Mouse (Mus musculus): Measurements from ENCODE around the gene Trpc7.

The Trpc7 gene

DNA sequence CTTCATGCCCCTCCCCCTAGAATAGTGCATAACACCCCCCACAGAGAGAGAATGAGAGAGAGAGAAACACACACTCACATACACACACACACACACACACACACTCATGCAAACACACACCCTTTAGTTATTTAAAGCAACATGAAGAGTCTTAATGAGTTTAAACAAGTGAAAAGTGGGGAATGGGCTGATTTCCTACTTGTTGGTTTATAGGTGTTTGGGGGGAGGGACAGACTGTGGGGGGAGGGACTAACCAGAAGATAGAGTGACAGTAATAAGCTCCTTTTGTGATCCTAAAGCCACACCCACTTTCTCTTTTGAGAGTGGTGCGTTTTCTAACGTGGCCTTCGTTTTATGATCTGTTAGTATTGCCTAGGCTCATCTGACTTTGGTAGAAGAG lies at the start of gene Trpc7:
TSS of gene Trpc7 (minus strand) at position 101 of the 400 bp plus-strand sequence.
- no peak for DNase-seq (ENCODE audit: low spot score in 2 of 2)

DNA sequence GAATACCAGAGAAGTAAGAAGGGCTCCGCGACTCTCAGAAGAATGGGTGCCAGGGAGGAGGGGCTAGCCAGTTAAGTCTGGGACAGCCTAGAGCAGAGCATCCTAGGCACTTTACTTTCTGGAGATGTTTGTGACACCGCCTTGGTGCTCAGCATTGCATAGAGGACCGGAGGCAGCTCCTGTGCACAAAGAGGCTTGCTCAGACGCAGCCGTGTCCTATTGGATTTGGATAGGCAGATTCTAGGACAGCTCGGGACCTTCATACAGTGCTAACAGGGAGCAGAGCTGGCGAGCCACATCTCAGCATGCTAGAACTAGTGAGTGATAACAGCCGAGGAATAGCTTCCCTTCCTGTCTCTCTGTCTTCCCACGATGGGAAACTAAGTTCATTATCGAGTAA lies 43.5 kb upstream of the Trpc7 start:
- DNase-seq (ENCODE audit: low spot score in 2 of 2), result no peak

DNA sequence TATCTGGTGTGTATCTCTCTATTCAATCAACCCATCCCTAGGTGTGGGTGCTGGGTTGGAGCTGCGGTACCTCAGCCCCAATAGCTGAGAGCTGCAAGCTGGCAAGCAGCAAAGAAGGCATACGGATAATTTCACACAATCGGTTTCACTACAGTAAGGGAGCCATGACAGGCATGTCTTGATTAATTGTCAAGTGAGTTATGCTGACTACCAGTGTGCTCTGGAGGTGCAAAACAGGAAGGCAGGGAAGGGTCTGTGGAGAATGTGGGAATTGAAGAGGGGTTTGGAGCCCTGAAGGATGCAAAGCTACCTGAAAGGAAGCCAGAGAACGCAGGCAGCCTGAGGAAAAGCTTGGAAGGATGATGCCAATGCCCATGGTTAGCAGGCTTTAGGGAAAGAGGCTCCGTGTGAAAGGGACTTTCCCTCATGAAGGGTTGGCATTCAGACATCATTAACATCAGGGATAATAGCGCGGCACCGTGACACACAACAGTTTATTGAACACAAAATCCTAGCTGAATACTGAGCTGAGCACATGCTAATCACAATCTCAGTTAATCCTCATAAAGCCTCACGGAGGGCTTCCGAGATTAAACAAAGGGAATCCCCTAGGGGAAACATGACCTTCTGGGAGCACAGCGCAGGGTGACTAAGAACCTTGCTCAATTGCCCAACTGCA lies 38.2 kb upstream of the Trpc7 start:
- DNase-seq (ENCODE audit: low spot score in 2 of 2), result no peak

DNA sequence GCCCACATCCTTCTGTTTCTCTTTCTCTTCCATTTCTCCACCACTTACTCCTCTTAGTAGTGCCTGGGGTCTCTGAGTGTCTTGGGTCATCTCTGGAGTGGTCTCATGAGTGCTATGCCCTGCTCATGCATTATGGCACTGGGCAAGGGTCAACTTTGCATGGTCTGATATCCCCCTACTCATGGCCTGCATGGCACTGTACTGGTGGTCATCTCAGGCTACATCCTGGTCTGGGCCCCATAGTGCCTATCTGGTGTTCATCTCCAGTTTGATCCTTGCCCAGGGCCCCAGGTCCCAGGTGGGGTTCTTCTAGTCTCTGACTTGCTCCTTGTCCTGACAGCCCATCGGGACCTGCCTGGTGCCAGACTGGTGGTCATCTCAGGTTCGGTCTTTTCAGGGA lies 34.6 kb upstream of the Trpc7 start:
- no peak for DNase-seq (ENCODE audit: low spot score in 2 of 2)

DNA sequence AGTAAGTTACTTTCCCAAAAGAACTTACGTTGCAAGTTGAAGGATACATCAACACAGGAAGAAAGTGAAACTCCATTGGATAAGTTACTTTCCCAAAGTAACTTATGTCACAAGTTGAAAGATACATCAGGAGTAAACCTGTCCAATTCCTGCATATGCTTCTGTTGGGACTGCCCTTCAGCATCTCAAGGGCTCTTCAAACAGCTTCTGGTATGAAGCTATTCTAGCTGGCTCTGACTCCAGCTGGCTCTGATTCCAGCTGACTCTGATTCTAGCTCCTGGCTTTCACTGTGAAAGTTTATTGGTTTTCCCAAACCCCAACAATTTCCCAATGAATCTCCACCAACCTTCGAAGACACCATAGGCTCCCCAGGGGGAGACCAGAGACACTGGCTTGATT lies 27.2 kb upstream of the Trpc7 start:
- no peak for DNase-seq (ENCODE audit: low spot score in 2 of 2)

DNA sequence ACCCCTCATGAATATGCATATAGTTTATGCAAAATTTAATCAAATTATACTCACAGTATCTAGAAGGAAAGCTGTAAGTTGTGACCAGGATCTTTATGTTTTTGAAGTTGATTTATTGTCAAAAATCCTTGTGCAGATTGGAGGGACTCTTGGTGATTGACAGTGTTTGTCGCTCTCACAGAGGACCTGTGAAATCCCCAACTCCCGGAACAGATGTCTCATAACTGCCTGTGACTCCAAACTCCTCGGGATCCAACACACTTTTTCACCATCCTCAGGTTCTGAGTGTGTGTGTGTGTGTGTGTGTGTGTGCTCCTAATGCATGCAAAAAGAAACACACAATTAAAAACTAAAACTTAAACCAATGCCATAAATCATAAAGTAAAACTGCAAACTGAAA lies 25.5 kb upstream of the Trpc7 start:
- no peak for DNase-seq (ENCODE audit: low spot score in 2 of 2)

DNA sequence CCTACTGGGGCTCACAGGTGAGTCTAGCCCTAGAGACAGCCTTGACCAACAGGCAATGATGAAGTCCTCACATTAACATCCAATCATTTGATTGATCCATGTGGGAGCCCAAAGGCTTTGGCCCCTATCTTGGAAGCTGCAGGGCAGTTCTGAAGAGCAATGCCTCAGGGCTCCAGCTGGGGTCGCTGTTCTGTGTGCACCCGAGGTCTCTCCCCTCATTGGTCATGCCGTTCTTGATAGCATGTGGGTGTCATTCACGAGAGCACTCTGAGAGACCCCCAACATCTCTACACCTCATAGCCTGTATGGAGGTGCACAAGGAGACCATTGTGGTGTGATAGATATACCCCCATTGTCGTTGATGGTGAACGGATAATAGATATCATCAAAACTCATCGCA lies 18.9 kb upstream of the Trpc7 start:
- DNase-seq (ENCODE audit: low spot score in 2 of 2), result no peak

DNA sequence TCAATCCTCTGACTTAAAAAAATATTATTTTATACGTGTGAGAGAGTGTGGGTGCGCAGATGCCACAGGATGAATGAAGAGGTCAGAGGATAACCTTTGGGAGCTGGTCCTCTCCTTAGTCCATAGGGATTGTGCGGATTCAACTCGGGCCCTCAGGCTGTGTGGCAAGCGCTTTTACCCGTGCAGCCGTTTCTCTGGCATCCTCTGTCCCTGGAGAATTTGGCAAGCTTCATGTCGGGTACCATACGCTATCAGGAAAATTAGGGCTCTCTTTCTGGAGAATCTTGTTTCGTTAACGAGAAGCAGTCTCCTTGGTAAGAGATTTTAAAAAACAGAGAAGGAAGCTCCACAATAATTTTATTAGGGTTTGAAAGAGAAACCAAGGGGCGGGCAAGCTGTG lies 15.3 kb upstream of the Trpc7 start:
- DNase-seq (ENCODE audit: low spot score in 2 of 2), result no peak

DNA sequence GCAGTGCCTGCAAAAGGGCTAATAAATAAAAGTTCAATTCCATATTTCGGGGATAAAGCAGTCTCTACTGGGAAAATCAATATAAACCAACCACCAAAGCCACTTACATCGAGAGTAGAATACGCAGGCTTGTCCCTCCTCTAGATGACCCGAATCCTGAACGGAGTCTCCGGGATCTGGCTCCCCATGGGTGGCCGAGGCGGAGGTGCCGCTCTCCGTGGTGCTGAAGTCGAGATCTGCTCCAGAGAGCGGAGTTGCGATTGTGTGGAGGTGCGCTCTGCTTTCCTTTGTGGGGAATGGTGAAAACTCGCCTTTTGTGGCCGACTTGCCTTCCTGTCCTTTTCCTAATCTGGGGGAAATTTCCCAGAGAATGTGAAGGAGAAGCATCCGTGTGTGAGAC lies 407 bp downstream of the Trpc7 start:
- DNase-seq (ENCODE audit: low spot score in 2 of 2), result peak in 1 of 2 experiments; percentile 20

DNA sequence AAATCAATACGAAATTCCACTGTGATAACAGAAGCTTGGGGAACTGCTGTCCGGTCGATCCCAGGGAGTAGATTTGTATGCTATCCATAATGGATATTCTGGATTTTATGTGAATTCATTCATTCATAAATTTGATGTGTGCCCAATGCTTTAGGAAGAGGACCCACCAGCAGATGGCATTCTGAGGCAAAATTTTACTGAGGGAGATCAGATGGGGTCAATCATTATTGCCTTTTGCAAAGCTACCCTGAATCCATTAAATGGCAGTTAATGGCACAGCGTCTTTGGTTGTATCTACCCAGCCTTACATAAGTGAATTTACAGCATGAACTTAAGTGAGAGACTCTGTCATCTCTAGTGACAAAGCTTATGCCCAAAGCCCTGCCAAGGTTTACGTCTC lies 1.2 kb downstream of the Trpc7 start:
- no peak for DNase-seq (ENCODE audit: low spot score in 2 of 2)

DNA sequence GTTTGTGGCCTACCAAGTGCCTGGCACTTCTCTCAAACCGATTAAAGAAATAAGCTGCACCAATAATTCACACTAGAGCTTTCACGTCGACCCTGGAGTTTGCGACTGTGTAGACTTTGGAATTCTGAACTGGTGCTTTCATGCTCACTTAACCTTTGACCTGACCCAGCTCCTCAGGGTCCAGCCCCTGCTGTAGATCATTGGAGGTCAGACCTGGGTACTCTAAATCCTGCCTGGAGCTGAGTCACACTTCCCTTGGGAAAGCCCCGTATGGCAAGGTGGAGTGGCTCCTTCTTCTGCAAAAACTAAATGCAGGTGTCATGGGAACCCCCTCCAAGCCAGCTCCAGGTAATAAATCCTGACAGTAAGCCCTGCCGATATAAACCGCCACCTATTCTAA lies 5.9 kb downstream of the Trpc7 start:
- no peak for DNase-seq (ENCODE audit: low spot score in 2 of 2)

DNA sequence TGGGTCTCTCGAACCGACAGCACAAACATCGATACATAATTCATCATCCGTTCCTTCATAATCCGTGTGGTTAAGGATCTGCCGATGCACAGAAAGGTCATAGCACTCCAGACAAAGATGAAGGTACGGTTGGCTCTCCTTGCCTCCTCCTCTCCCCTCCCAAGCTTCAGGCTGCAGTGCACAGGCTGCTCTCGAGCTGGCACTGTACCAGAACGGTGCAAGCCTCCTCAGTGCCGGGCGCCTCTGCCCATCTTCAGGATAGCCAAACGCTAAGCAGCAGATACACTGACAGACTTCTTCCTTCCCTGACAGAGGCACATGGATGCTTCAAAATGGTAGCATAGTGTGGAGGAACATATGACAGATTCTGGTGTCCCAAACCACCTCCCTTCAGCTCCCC lies 12.9 kb downstream of the Trpc7 start:
- DNase-seq (ENCODE audit: low spot score in 2 of 2), result no peak

DNA sequence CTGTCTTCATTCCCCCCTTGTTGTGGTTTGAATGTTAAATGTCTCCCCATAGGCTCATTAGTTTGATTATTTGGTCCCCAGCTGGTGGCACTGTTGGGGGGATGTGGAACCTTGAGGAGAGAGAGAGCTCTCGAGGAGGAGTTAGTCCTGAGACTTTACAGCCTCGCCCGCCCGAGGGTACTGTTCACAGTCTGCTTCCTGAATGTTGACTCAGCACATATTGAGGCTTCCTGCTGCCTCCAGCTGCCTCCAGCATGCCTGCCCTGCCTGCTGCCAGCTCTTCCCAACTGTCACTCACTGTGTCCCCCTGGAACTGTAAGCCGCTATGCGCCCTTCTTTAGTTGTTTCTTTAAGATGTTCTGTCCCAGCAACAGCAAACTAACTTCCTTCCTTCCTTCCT lies 31.2 kb downstream of the Trpc7 start:
- DNase-seq (ENCODE audit: low spot score in 2 of 2), result no peak

DNA sequence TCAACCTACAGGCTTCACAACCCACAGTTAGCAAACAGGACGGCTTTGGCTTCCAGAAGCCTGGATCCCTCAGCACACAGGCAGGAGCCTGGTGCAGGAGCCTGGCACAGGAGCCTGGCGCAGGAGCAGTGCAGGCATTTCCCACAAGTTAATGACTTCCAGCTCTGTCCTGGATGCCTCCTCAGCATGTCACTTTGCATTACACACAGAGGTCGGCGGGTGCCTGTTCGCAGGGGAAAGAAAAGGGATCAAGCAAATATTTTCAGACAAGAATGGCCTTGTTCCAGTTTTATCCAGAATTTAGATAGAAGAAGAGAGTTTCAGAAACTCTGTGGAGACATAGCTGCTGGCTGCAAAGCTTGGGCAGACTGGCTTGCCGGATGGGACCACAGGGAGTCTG lies 33.8 kb downstream of the Trpc7 start:
- DNase-seq (ENCODE audit: low spot score in 2 of 2), result no peak

DNA sequence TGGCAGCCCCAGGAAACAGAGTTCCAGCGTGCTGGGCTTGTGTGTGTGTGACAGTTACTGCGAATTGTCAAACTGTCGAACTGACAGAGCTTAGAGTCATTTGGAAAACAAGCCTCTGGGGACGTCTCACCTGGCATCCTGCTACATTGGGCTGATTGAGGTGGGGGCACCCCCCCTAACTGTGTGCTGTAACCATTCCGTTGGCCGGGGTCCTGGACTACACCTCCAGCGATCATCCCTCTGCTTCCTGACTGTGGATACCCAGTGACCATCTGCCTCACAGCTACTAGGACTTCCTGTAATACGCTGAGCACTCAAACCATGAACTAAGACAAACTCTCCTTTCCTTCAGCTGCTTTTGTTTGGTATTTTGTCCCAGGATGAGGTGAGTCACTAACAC lies 41.3 kb downstream of the Trpc7 start:
- no peak for DNase-seq (ENCODE audit: low spot score in 2 of 2)

DNA sequence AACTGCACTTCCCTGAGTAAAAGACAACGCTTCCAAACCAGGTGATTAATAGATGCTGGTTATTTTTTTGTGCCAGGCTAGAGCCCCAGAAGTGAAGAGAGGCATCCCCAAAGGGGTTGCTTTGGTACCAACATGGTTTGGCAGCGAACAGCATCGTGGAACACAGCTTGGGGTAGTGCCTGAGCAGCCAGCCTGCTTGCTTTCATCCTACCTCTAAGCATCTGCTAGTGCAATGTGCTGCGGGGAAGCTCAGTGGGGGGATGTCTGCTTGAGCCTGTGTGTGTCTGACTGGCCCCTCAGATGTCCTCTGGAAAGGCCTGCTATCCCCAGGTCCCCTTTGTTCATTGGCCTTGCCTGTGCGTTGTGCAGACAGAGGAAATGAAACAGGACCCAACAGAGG lies 42.4 kb downstream of the Trpc7 start:
- no peak for DNase-seq (ENCODE audit: low spot score in 2 of 2)

DNA sequence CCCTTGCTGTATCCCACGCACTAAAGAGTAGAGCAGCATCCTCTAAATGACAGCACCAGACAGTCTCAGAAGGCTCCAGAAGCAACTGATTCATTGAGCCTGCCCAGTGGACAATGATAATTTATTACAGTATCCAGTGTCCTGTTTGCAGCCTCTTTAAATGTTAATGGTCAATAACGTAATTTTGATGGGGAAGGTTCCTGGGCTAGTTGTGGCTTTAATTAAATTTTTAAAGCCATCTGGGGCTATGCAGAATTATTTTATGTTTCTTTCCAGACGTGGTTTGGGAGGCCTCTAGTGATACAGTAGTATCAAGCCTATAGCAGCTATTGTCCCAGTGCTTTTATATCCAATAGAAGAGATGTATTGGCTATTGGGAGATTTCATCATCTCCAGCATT lies 49.9 kb downstream of the Trpc7 start:
- DNase-seq (ENCODE audit: low spot score in 2 of 2), result no peak

DNA sequence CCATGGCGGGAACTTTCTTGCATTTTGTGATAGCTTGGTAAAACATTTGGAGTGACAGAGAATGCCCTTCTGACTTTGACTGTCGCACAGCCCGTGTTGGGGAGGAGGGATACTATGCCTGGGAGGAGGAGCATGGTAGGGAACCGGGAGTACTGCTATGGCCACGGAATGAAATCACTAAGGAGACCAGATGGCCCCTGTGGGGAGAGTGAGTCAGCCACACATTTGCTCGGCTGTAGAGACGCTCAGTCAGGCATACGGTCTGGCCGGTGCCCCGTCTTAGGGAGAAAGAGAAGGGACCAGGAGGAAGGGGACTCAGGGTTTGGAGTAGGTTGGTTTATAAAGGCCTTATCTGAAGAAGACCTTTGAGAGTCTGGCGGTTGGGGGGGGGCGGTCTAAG lies 80.3 kb downstream of the Trpc7 start:
- no peak for DNase-seq (ENCODE audit: low spot score in 2 of 2)

DNA sequence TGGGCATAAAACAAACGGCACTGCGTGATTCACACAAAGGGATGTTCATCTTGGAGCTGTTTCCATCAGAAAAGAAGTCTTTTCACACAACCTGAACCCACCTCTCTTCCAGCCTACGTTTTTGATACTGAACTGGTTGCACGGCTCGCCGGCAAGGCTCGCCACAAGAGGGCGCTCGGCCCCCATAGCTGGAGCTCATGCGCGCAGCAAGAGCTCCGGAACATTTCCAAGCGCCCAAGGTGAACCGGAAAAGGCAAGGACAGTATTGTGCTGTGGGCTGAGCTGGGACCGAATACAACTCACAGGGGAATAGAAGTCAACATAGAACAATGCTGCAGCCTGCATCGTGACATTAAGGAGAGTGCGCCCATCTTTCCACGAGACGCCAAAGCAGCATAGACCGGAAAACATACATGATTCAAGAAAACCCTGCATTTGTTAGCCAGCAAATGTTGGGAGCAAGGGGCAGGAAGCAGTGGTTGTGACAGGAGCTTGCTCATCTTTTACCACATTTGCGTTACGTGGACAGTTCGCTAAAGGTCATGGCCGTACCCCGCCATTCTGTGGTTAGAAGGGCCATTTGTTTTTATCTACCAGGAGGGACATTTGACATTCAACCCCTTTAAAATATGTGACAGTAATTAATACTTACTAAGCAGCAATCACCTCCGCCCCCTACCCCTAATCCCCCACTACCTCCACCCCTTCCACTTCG lies 88.9 kb downstream of the Trpc7 start:
- peak; percentile 43 to 85 for DNase-seq (ENCODE audit: low spot score in 2 of 2)

DNA sequence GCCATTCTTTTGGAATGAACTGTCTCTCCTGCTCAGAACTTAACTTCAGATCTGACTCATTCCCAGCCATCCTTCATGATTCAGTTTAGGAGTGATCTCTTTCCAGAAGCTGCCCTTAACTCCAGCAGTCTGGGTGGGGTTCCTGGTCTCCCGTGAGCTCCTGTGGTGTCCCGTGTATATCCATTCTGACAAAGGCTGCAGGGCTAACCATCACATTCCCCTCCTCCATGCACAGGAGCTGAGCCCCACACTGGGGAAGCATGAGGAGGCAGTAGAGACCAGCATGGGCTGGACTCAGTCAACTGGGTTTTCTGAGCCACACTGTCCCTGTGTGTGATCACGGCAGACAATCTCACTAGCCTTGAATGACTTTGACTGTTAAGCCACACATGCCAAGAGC lies 90.7 kb downstream of the Trpc7 start:
- no peak for DNase-seq (ENCODE audit: low spot score in 2 of 2)

DNA sequence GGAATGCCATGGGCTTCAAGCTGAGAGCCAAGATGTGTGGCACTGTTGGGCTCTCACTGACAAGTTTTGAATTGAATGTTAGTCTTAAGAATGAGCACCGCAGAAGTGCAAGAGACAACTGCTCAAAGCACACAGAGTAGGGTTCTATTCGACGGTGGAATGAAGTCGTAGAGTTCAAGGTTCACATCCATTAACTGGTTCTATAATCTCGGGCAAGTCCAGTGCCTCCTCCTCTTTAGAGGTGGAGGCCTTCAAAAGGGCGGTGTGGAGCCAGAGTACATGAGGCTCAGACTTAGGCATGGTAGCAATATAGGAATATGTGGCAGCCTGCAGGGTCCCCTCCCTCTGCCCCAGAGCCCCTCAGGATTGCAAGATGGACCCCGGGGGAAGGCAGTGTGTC lies 98.3 kb downstream of the Trpc7 start:
- no peak for DNase-seq (ENCODE audit: low spot score in 2 of 2)

DNA sequence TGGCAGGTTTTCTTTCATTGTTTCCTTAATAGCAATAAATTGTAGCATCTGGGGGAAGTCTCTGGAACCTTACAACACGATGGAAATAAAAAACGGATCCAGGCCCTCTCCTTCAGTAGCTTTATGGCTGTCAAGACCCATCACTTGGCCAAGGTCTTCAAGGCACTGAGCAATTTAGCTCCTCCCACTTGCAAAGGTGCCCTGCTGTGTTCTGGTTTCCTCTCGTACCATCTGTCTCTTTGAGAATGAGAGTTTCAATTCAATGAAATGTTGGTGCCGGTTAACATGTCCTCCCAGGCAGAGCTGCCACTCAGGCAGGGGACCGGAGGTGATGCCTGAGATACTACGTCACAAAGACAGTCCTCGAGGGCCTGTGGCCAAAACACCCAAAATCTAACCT lies 100.3 kb downstream of the Trpc7 start:
- no peak for DNase-seq (ENCODE audit: low spot score in 2 of 2)

DNA sequence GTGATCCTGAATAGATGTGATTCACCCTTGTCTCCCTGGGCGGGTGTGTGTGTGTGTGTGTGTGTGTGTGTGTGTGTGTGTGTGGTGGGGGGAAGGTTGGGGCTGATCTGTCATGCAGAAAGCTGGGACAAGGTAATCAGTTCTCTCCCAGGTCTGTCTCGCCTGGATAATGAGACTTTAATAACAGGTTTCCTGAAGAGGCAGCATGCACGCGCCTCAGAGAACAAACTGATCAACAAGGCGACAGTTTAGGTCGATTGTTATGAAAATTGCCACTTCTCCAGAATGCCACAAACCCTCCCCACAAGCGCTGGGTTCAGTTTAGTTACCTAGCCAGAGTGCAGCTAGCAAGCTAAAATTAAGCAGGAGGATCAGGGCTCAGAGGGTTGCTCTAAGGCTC lies 101.4 kb downstream of the Trpc7 start:
- DNase-seq (ENCODE audit: low spot score in 2 of 2), result no peak

DNA sequence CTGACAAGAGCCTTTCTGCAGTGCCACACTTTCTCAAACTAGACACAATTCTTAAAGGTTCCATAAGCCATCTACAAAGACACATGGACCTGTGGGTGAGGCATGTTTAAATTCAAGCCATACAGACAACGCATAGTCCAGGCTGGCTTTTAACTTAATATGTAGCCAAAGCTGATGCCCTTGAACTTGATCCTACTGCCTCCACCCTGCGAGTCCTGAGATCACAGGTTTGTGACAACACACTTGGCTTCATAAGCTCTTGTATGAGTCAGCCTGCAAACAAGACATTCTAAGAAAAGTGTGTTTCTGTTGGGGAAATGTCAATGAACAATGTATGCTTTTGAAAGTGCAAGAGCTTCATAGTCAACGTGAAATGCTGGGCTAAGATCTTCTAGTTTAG lies 102.9 kb downstream of the Trpc7 start:
- no peak for DNase-seq (ENCODE audit: low spot score in 2 of 2)
